Mouse (Mus musculus): Measurements from ENCODE around the gene Dscam. TPM values are rescaled to one million over a fixed set of nuclear protein-coding genes. Genes with fewer than 3 reads are reported as not detected.

Dscam gene
- polyA plus RNA-seq, 1 experiment from 2014 or later = 4.8 TPM

DNA sequence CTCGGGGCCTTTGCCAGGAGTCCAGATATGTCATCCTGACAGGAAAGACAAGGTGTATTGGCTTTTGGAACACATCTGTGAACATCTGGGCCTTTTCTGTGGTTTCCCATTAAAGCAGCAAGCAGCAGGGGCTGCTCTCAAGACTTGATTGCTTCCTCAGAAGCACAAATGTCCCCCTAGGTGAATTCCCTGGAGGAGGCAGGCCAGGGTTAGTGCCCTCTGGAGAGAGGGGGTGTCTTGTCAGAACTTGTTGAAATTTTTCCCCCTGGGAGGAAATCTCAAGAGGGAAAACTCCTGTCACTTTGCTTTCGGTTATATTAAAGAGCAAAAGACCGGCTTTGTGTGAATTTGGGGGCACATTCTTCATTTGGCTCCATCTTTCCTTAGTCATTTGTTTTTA is 1.9 kb downstream of the Dscam start:
- Histone ChIP-seq H3K4me3 (peak overlapping the region; percentile 68), H3K27ac (replicated peaks) (peak overlapping the region; percentile 91), H3K9me3 (no peaks in the 10 kb centered on the region), H3K4me2 (replicated peaks) (peak overlapping the region; percentile 82), H3K4me1 (peaks cover 22% of the 10 kb centered on the region), H3K27me3 (peaks cover 52% of the 10 kb centered on the region), H3K9ac (replicated peaks) (peak overlapping the region; percentile 75; the same call in 1 of the 2 replicates), H3K36me3 (no peaks in the 10 kb centered on the region)
- WGBS = 46% methylated on average over 3 of the region's 3 CpGs
- no peak for ATAC-seq (ENCODE audit: low FRiP score, low read depth)

DNA sequence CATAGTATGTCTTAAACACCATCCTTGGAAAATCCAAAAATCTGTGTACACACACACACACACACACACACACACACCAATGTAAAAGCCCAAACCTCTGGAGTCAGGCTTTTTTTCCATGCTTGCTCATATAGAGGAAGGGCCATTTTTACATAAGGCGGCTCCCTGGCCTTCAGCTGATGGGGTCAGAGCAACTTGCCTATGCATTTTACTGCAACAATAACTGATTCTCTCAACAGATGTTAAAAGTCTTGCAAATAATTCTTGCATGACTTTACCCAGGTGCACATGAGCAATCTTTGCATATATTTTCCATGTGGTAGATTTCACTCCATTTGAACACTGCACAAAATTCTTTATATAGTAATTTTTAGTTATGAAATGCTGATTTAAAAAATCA is 2.5 kb downstream of the Dscam start:
- 86% methylated on average over 1 of the region's 1 CpGs for WGBS
- no peak for ATAC-seq (ENCODE audit: low FRiP score, low read depth)
- H3K4me1 ChIP-seq = peaks cover 22% of the 10 kb centered on the region
- H3K36me3 ChIP-seq = no peaks in the 10 kb centered on the region
- no peak overlapping the region for H3K4me3 ChIP-seq
- H3K4me2 ChIP-seq (replicated peaks) = peak overlapping the region; percentile 82
- peaks cover 48% of the 10 kb centered on the region for H3K27me3 ChIP-seq
- H3K9ac ChIP-seq (replicated peaks) = no peak overlapping the region
- H3K9me3 ChIP-seq = no peaks in the 10 kb centered on the region
- no peak overlapping the region for H3K27ac ChIP-seq (replicated peaks)

DNA sequence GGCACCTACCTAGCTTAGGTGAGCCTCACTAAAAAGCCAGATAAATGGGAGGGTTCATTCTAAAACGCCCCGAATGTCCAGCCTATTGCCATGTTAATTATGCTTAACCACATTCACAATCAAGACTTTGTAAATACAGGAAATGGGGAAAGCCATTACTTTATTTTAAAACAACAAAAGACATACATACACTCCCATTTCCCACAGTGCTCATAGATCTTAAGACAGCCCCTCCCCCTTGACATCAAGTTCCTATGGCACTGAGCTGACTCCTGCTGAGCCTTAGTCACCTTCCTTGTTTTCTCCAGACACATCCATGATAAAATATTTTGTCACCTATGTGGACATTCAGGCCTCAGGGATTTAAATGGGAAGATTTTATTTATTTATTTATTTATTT is 4.4 kb downstream of the Dscam start:
- Histone ChIP-seq H3K4me3 (peak overlapping the region; percentile 47), H3K4me1 (peaks cover 22% of the 10 kb centered on the region), H3K27ac (replicated peaks) (peak overlapping the region; percentile 86), H3K36me3 (no peaks in the 10 kb centered on the region), H3K9me3 (no peaks in the 10 kb centered on the region), H3K4me2 (replicated peaks) (peak overlapping the region; percentile 91), H3K27me3 (peaks cover 33% of the 10 kb centered on the region), H3K9ac (replicated peaks) (peak overlapping the region; percentile 60; the same call in 1 of the 2 replicates)
- ATAC-seq (ENCODE audit: low FRiP score, low read depth) = no peak
- 40% methylated on average over 2 of the region's 2 CpGs for WGBS

DNA sequence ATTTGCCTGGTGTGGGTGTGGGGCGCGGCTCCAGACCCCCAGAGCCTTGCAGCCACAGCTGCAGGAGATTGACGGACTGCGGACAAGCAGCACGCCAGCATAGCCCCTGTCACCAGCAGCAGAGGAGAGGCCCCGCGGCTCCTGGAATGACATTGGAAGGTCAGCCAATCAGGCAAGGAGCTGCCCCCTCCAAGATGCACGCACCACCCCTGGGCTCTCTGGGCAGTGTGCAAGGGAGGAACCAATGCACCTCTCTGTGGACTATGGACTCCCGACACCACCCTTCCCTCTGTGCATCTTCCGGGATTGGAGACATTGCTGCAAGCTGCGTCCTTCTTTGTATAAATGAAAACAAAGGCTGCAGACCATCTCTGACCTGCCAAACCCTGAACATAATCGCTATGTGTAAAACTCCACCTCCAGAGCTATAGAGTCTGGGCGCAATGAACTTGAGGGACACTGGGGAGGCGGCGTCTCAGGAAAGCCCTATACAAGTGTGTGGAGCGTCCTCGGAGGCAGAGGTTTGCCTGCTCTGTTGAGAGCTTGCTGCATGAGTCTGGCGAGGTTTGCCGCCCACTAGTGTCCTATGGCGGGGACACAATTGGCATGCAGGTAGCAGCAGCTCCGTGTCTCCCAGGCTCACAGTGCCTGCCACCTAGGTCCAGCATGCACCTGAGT is 5.0 kb downstream of the Dscam start:
- peaks cover 27% of the 10 kb centered on the region for H3K27me3 ChIP-seq
- no peaks in the 10 kb centered on the region for H3K36me3 ChIP-seq

DNA sequence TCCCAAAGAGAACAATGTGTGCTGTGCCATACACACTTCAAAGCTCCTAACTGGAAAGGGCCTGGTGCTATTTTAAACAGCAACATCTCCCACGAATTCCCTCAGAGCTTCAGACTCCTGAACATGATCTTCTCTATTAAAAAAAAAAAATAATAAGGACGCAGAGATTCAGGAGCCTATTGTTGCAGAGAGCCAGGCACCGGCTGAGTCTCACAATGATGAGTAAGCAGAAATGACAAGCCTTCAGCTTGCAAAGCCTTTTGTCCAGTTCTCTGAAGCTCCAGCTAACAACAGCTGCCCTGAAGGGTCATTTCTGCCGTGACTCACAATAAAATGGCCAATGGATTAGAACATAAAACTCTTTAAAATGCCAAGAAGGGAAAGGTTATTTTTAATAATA is 12.3 kb downstream of the Dscam start:
- Histone ChIP-seq H3K9ac (replicated peaks) (no peak overlapping the region), H3K9me3 (no peaks in the 10 kb centered on the region), H3K27ac (replicated peaks) (no peak overlapping the region), H3K27me3 (no peaks in the 10 kb centered on the region), H3K4me1 (no peaks in the 10 kb centered on the region), H3K4me2 (replicated peaks) (no peak overlapping the region), H3K36me3 (no peaks in the 10 kb centered on the region), H3K4me3 (no peak overlapping the region)
- ATAC-seq (ENCODE audit: low FRiP score, low read depth) = no peak
- 21% methylated on average over 4 of the region's 4 CpGs for WGBS

More for the DNA sequence above, 5.0 kb downstream of the Dscam start:
- under 1% methylated on average over 17 of the region's 21 CpGs for WGBS
- H3K27ac ChIP-seq (replicated peaks) = peak overlapping the region; percentile 86
- no peaks in the 10 kb centered on the region for H3K9me3 ChIP-seq
- peak overlapping the region; percentile 47 for H3K4me3 ChIP-seq
- peak; percentile 79 for ATAC-seq (ENCODE audit: low FRiP score, low read depth)
- peak overlapping the region; percentile 91 for H3K4me2 ChIP-seq (replicated peaks)
- H3K9ac ChIP-seq (replicated peaks) = peak overlapping the region; percentile 60
- peaks cover 22% of the 10 kb centered on the region for H3K4me1 ChIP-seq

DNA sequence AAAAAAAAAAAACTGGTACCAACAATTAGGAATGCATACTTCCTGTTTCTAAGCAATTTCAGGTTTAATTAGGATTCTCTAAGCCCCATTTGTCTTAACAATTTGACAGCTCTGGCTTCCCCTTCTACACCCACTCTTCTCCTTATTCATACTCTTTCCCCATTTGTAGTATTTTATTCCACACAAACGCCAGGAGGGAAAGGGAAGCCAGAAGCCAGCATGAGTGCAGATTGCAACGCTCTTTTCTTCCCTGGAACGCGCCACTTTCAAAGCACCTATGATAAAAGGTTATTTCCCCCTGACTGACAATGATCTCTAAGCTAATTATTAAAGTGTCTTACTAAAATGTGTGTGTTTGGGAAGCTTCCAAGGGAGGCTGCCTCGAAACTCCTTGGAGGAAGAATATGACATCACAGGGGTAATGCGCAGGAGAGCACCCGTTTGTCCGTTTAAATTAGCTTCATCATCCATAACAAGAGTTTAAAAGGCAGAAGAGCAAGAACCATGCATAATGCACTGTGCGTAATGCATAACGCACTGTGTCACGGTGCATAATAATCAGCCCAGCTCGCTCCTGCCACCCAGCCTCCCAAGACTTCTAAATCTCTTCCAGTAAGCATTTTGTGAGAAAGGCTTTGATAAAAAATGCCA is 25.9 kb downstream of the Dscam start:
- 0 out of 2 replicates have a peak overlapping the region, but pooled peaks have one; percentile 16 for H3K4me2 ChIP-seq (replicated peaks)
- no peaks in the 10 kb centered on the region for H3K9me3 ChIP-seq
- 47% methylated on average over 12 of the region's 12 CpGs for WGBS
- no peak overlapping the region for H3K4me3 ChIP-seq
- H3K36me3 ChIP-seq = no peaks in the 10 kb centered on the region
- no peak overlapping the region for H3K9ac ChIP-seq (replicated peaks)
- peaks cover 13% of the 10 kb centered on the region; the same call in 1 of the 2 replicates for H3K4me1 ChIP-seq
- H3K27ac ChIP-seq (replicated peaks) = 0 out of 2 replicates have a peak overlapping the region, but pooled peaks have one; percentile 35
- H3K27me3 ChIP-seq = no peaks in the 10 kb centered on the region
- no peak for ATAC-seq (ENCODE audit: low FRiP score, low read depth)

DNA sequence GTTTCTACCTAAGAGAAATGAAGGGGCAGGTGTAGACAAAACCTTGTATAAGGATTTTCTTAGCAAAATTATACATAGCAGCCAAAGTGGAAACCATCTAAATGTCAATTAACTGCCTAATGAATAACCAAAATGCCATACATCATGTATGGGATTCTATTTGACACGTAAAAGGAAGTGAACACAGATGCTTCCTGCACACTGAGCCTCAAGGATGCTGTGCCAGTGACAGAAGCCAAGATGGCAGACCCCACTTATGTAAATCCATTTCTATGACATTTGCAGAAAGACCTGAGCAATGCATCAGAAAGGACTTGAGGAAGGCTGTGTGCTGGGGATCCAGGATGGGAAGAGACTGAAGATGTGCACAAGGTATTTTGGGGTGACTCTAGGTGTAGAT is 28.6 kb downstream of the Dscam start:
- 82% methylated on average over 1 of the region's 1 CpGs for WGBS
- no peaks in the 10 kb centered on the region for H3K36me3 ChIP-seq

DNA sequence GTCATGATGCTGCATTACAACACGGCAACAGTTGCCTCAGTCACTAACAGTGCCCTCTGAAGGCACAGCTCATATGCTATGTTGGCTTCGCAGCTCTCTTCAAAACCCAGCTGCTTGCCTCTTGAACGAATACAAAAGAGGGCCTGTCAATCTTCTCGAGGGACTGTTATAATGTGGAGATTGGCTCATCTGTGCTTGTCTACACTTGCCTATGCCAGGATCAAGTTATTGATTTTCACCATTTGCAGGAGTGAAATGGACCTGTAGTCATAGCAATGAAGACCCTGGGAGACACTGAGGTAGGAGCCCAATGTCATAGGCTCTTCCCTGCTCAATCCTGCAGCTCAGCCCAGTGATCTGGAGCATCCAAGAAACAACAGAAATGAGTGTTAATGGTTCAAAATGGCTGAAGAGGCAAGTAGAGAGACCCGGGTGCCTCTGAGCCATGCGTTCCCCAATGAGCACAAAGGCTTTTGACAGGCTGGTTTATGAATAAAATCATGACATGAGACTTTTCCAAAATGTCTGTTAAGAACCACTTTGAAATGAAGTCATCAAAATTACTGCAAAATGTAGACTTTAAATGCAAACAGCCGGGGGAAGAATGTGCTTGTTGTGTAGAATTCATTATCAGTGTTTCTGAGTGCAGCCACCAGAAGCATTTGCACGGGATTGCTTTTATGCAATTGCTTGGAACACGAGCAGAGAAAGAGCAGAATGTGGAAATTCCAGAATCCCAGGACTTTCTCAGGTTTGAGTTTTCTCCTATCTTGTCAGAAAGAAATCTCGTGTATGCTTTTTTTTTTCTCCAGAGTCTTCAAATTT is 35.3 kb downstream of the Dscam start:
- Histone ChIP-seq H3K9ac (replicated peaks) (no peak overlapping the region), H3K9me3 (no peaks in the 10 kb centered on the region), H3K4me2 (replicated peaks) (no peak overlapping the region), H3K36me3 (no peaks in the 10 kb centered on the region), H3K27me3 (no peaks in the 10 kb centered on the region), H3K4me1 (no peaks in the 10 kb centered on the region), H3K4me3 (no peak overlapping the region), H3K27ac (replicated peaks) (peak overlapping the region; percentile 25; the same call in 1 of the 2 replicates)
- no peak for ATAC-seq (ENCODE audit: low FRiP score, low read depth)
- WGBS = 75% methylated on average over 10 of the region's 10 CpGs

More for the DNA sequence above, 28.6 kb downstream of the Dscam start:
- H3K27me3 ChIP-seq = no peaks in the 10 kb centered on the region
- H3K4me2 ChIP-seq (replicated peaks) = no peak overlapping the region
- ATAC-seq (ENCODE audit: low FRiP score, low read depth) = no peak
- H3K9ac ChIP-seq (replicated peaks) = no peak overlapping the region
- no peaks in the 10 kb centered on the region for H3K9me3 ChIP-seq
- peaks cover 13% of the 10 kb centered on the region; the same call in 1 of the 2 replicates for H3K4me1 ChIP-seq
- no peak overlapping the region for H3K27ac ChIP-seq (replicated peaks)
- no peak overlapping the region for H3K4me3 ChIP-seq

DNA sequence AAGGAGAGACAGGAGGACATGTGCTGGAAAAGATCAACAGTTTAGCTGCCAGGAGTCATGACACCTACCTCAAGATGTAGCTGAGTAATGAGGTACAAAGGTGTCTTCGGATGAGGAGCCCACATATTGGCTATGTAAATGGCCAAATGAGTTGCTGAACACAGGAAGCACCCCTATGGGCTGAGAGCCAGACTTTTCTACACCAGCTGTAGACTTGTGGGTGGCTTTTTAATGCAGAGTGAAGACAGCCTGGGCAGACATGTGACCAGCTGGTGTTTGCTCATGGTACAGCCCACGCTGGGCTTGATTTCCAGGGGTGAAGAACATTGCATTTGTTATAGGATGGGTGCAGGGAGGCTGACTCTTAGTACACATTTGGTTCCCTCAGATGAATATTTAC is 43.3 kb downstream of the Dscam start:
- WGBS = 76% methylated on average over 2 of the region's 2 CpGs
- Histone ChIP-seq H3K27me3 (no peaks in the 10 kb centered on the region), H3K9me3 (no peaks in the 10 kb centered on the region), H3K4me2 (replicated peaks) (no peak overlapping the region), H3K9ac (replicated peaks) (no peak overlapping the region), H3K4me1 (no peaks in the 10 kb centered on the region), H3K36me3 (no peaks in the 10 kb centered on the region), H3K27ac (replicated peaks) (no peak overlapping the region), H3K4me3 (no peak overlapping the region)
- no peak for ATAC-seq (ENCODE audit: low FRiP score, low read depth)

DNA sequence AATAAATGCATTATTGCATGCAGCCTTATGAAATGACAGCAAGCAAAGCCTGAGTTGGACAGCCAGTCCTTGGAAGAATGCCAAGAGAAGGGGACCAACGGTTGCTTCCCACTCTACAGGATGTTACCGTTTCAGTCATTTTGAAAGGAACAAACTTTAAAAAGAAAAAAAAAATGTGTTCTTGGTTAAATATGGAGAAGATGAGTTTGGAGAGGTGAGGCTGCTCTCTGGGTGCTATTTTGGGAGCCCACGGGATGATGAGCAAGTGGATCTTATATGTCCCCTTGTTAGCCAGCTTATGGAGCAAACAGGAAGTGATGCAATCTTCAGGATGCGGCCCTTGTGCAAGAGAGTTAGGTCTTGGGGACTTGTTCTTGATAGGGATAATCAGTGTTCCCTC is 60.5 kb downstream of the Dscam start:
- ATAC-seq (ENCODE audit: low FRiP score, low read depth) = no peak
- no peak overlapping the region for H3K4me3 ChIP-seq
- H3K9me3 ChIP-seq = no peaks in the 10 kb centered on the region
- H3K36me3 ChIP-seq = no peaks in the 10 kb centered on the region
- H3K4me2 ChIP-seq (replicated peaks) = no peak overlapping the region
- no peaks in the 10 kb centered on the region for H3K27me3 ChIP-seq
- no peak overlapping the region for H3K27ac ChIP-seq (replicated peaks)
- 89% methylated on average over 4 of the region's 4 CpGs for WGBS
- H3K9ac ChIP-seq (replicated peaks) = no peak overlapping the region
- H3K4me1 ChIP-seq = no peaks in the 10 kb centered on the region

DNA sequence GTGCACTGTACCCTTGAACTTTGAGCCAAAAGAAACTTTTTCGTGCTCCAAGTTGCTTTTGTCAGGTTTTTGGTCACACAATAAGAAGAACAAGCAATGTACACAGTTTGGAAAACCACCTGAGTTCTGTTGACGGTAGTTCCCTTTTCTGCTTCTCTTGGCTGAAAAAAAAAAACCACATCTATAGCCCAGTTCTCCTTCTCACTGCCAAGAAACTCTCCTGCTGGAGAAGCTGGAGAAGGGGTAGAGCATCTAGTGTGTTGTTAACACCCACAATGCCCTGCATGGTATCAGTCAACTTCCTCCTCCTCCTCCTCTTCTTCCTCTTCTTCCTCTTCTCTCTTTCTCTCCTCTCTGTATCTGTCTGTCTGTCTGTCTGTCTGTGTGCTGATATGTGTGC is 65.3 kb downstream of the Dscam start:
- H3K4me1 ChIP-seq = peaks cover 2% of the 10 kb centered on the region; the same call in 1 of the 2 replicates
- no peaks in the 10 kb centered on the region for H3K36me3 ChIP-seq
- no peak overlapping the region for H3K27ac ChIP-seq (replicated peaks)
- no peak overlapping the region for H3K4me3 ChIP-seq
- no peaks in the 10 kb centered on the region for H3K27me3 ChIP-seq
- no peak overlapping the region for H3K9ac ChIP-seq (replicated peaks)
- 77% methylated on average over 2 of the region's 2 CpGs for WGBS
- no peaks in the 10 kb centered on the region for H3K9me3 ChIP-seq
- H3K4me2 ChIP-seq (replicated peaks) = no peak overlapping the region
- no peak for ATAC-seq (ENCODE audit: low FRiP score, low read depth)

DNA sequence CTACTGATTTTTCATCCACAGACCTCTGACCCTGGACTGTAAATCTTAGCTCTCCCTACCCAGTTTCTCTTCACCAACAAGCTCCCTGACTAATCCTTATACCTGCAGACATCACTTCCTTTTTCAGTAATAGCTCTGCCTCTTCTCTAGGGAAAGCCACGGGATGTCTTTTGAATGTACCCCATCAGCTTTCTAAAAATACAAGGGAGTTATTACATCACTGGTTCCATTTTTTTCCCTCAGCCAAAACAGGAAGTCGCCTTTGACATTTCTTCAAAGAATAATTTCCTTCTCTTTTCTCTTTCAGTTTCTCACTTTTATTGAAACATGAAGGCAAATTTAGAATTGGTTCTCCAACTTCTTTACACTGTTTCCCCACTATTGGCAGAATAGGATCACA is 67.5 kb downstream of the Dscam start:
- H3K9me3 ChIP-seq = no peaks in the 10 kb centered on the region
- no peak overlapping the region for H3K4me3 ChIP-seq
- no peaks in the 10 kb centered on the region for H3K36me3 ChIP-seq
- H3K27ac ChIP-seq (replicated peaks) = no peak overlapping the region
- ATAC-seq (ENCODE audit: low FRiP score, low read depth) = no peak
- peaks cover 11% of the 10 kb centered on the region; the same call in 1 of the 2 replicates for H3K4me1 ChIP-seq
- no peak overlapping the region for H3K9ac ChIP-seq (replicated peaks)
- H3K4me2 ChIP-seq (replicated peaks) = no peak overlapping the region
- 77% methylated on average over 2 of the region's 2 CpGs for WGBS
- H3K27me3 ChIP-seq = no peaks in the 10 kb centered on the region
